Mouse (Mus musculus): ENCODE data around the gene Nmral1.
"Not testable (repeated sequence)": the region's sequence is repeated elsewhere in the genome, so short reads cannot be mapped to it uniquely, and the experiment has no call there.

The Nmral1 gene

GRCm38 (mm10) chr16:4717866-4718265 is 1.3 kb downstream of the Nmral1 start:
- no peak for DNase-seq (ENCODE audit: low spot score in 2 of 2)

DNA sequence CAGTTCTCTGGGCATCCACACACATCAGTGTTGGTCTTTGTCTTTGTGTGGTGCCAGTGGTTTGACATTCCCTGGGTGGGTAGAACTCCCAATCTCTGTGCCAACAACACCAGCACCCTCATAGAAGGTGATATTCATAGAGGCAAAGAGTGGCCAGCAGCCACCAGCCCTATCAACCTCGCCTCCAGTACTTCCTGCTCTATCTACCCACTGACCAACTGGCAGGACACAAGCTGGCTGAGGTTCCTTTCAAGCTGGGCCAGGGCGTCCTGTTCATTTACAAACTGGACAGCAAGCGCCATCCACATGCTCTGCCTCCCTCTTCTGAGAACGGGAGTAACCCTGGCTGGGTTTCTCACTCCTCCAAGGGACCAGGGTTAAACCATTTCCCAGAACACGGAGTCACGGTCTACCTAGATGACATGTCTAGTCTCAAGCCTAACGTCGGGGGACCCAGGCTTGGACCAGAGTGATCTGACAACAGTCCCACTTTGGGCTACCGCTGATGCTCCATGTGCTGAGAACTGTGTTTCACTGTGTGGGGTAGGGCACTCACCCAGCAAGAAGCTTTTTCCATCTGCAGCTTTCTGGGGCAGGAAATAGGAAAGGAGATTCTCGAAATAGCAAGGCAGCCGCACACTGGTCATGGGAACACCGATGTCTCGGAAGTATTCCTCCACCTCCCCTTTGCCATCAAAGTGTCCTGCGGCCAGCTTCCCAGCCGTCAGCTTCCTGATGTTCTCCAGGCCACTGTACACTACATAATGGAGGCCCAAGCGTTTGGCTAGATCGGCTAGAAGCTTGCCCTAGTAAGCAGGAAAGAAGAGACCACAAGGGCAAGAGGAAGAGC is 5.1 kb downstream of the Nmral1 start:
- DNase-seq (ENCODE audit: low spot score in 2 of 2), result no peak

GRCm38 (mm10) chr16:4711173-4711572 is 8.0 kb downstream of the Nmral1 start:
- DNase-seq (ENCODE audit: low spot score in 2 of 2), result no peak

DNA sequence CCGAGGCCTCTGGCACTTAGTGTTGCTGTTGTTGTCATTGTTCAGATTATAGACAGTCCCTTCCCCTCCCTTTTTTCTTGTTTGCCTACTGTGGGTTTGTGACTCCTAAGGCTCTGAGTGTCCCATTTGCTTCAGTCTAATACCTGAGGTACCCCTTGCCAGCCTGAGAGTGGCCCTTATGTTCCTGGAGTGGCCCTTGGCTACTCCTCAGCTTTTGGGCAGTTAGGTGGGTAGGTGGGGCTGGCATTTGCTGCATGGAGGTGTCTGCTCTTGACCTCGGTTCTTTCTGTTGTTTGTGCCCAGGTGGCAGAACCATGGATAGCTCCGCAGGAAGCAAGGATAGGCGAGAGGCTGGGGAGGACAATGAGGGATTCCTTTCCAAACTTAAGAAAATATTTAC is 13.6 kb downstream of the Nmral1 start:
- no peak for DNase-seq (ENCODE audit: low spot score in 2 of 2)

- no peak for DNase-seq (ENCODE audit: low spot score in 2 of 2)
Measured at GRCm38 (mm10) chr16:4702646-4703045, 16.5 kb downstream of the Nmral1 start.

GRCm38 (mm10) chr16:4701211-4701610 is 17.9 kb downstream of the Nmral1 start:
- DNase-seq (ENCODE audit: low spot score in 2 of 2), result no peak

DNA sequence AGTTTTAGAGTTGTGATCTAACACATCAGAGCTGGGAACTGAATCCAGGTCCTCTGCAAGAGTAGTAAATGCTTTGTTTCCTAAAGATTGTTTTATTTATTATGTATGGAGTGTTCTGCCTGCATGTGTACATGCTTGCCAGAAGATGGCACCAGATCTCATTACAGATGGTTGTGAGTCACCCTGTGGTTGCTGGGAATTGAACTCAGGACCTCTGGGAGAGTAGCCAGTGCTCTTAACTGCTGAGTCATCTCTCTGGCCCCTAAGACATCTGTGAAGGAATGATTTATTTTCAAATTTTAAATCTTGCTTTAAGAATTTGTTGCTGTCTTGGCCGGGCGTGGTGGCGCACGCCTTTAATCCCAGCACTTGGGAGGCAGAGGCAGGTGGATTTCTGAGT is 29.8 kb downstream of the Nmral1 start:
- DNase-seq (ENCODE audit: low spot score in 2 of 2), result not testable (repeated sequence)

DNA sequence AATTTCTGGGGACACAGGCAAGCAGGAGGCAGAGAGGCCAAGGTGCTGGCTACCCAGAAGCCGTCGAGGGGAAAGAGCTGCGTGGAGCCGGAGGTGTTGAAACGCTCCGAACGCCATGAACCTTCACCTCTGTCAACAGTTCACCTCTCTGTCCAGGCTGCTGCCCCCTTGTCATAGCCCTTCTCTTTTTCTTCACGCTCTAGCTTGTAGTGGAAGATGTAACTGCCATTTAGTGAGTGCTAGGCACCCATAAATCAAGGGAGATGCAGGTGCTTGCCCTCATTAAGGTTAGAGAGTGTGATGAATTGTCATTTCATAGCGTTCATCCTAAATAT is 34.7 kb downstream of the Nmral1 start:
- no peak for DNase-seq (ENCODE audit: low spot score in 2 of 2)

DNA sequence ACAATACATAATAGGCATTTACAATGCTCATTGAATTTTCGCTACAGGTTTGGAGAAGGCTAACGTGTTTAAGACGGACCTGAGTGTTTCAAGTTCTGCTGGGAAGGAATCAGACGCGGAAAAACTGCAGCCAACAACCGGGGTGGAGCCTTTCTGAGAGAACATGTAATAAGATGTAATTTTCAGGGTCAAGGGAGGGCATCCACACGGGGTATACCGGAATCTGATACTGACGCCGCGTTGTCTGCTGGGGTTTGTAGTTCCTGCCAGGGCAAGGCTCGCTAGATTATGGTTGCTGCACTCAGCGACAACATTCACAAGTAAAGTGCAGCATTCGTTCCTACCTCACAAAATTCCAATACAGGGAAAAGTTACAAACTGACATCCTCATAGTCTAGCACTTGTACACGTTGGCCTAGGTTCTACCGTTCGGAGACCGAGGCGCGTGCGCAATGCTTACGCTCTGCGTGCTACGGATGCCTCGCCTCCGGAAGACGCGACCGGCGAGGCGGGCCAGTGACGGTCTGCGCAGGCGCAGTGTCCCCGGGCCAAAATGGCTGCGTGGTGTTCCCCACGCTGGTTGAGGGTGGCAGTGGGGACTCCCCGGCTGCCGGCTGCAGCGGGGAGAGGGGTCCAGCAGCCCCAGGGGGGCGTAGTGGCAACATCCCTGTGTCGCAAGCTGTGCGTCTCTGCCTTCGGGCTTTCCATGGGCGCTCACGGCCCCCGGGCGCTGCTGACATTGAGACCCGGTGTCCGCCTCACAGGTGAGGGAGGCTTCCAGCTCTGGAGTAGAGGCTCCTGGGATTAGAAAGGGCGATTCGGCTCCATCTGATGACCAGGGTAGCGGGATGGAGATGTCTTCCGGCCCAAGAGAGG is 35.3 kb downstream of the Nmral1 start:
- peak; percentile 81 to 94 for DNase-seq (ENCODE audit: low spot score in 2 of 2)

DNA sequence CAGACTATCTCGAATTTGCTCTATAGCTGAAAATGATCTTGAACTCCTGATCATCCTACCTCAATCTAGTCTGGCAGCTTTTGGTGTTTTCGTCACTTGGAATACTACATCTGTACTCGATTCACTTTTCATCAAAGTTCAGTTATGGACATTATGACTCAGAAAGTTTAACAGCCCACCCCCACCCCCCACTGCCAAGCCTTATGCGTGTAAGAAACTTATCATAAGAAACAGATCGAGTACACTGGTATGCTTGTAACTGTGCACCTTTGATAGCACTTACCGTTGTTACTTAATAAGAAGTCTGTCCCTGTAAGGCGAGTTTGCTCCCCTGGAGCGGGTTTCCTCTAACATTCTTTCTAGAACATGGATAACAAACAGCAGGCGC is 36.0 kb downstream of the Nmral1 start:
- no peak for DNase-seq (ENCODE audit: low spot score in 2 of 2)

GRCm38 (mm10) chr16:4682628-4683179 is 36.5 kb downstream of the Nmral1 start:
- DNase-seq (ENCODE audit: low spot score in 2 of 2), result no peak

GRCm38 (mm10) chr16:4680922-4681455 is 38.2 kb downstream of the Nmral1 start:
- DNase-seq (ENCODE audit: low spot score in 2 of 2), result not testable (repeated sequence)

- peak; percentile 72 to 87 for DNase-seq (ENCODE audit: low spot score in 2 of 2)
Measured at GRCm38 (mm10) chr16:4679121-4680018, 39.8 kb downstream of the Nmral1 start, which contains the start of gene Coro7. Gene Coro7 (minus strand): TSS chr16:4679777.

- no peak for DNase-seq (ENCODE audit: low spot score in 2 of 2)
Measured at GRCm38 (mm10) chr16:4678080-4678479, 41.1 kb downstream of the Nmral1 start.

- DNase-seq (ENCODE audit: low spot score in 2 of 2), result no peak
Measured at GRCm38 (mm10) chr16:4676836-4677235, 42.3 kb downstream of the Nmral1 start.

GRCm38 (mm10) chr16:4674091-4674490 is 45.1 kb downstream of the Nmral1 start:
- no peak for DNase-seq (ENCODE audit: low spot score in 2 of 2)

DNA sequence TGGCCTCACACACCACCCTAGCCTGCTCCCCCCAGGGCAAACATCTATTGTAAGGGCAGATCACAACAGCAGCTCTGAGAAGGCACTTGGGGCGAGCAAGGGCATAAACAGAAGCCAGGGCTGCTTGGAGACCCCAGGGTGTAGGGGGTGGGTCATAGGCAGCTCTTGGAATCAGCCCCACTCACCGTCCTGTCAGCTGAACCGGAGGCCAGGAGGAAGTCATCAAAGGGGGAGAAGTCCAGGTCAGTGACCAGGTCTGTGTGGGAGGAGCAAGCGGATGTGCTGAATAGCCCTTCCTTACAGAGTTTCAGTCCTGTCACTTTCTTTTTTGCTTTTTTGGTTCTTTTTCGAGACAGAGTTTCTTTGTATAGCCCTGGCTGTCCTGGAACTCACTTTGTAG is 48.8 kb downstream of the Nmral1 start:
- DNase-seq (ENCODE audit: low spot score in 2 of 2), result no peak

DNA sequence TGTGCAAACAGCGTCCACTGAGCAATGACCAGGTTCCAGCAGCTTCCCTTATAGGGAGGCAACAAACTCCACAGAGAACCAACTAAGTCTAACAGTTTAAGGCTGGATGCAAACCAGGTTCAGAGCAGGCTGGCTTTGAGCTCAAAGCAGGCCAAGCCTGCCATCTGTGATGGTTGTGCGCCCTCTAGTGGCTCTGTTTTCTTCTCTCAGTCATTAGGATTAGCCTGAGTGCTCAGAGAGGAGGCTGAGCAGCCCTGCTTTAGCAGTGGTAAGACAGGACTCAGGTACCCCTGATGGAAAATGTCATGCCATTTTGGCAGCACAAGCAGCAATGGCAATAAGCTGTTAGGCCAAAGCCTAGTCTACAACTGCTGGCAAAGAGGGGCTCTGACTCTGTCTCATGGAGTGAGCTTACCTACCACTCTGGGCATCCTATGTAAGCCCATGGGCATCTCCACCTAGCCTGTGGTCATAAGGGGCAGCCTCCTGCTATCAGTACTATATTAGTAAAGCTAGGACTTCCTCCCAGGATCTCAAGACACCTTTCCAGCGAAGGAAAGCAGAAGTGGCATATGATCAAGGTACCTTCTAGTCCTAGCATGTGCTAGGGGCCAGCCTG is 51.9 kb downstream of the Nmral1 start:
- peak in 1 of 2 experiments; percentile 88 for DNase-seq (ENCODE audit: low spot score in 2 of 2)

GRCm38 (mm10) chr16:4665726-4666125 is 53.4 kb downstream of the Nmral1 start:
- DNase-seq (ENCODE audit: low spot score in 2 of 2), result no peak

- no peak for DNase-seq (ENCODE audit: low spot score in 2 of 2)
Measured at GRCm38 (mm10) chr16:4663806-4664205, 55.4 kb downstream of the Nmral1 start.

DNA sequence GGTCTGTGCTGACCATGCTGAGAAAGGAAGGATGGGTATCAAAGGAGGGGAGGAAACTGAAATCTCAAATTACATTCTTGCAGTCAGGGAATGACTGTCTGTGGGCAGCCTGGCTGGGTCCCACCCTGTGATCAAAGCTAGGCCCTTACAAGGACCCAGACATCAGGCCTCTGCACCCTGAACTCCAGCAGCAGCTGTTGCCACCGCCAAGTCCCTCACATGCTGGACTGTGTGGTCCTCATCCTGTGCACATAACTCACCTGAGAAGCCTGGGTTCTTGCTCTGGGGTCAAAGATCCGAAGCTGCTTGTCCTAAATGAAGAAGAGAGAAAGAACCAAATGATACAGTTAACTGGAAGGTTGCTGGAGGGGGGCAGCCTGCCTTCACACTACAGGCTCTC is 57.6 kb downstream of the Nmral1 start:
- DNase-seq (ENCODE audit: low spot score in 2 of 2), result no peak

Data from left cerebral cortex, adult 9 months (tissue).